Mouse (Mus musculus) fat pad, adult 2 months (tissue): ENCODE measurements at regions not wholly inside any gene's neighbourhood (a gene's known extent, or its start where the extent isn't known, plus 50 kb on each side); places are given as distances from the start of the nearest gene placed in this dataset.
"Not testable (repeated sequence)": the region's sequence is repeated elsewhere in the genome, so short reads cannot be mapped to it uniquely, and the experiment has no call there.

Source experiments
- DNase-seq: peaks from one replicate; pipeline ENCODE4 v3.0.0-alpha.2; 2011; ENCODE audit warnings: low read depth, low spot score; ENCODE audit errors: extremely low read depth

- no peak for DNase-seq
Measured at GRCm38 (mm10) chr12:79991279-79991678, 121.5 kb downstream of the Zfp36l1 start.

DNA sequence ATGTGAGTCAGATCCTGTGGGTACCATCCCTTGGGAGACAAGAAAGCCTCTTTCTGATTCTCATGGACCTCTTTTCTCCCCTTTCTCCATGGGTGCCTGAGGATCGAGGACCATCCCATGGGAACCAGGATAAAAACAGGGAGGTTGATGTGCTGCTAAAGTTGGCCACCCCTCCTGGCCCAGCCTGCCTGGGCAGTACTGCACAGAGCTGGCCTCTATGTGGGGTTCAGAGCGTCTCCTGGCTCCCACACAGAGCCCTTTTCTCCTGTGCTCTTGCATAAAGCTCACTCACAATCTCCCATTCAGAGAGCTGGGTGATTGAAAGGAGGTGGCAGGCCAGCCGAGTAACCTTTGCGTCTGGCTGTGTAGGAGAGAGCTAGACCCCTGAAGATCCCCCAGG lies 122.1 kb downstream of the Zfp36l1 start:
- no peak for DNase-seq

- DNase-seq: no peak
Measured at GRCm38 (mm10) chr12:79989582-79990110, 123.2 kb downstream of the Zfp36l1 start.

DNA sequence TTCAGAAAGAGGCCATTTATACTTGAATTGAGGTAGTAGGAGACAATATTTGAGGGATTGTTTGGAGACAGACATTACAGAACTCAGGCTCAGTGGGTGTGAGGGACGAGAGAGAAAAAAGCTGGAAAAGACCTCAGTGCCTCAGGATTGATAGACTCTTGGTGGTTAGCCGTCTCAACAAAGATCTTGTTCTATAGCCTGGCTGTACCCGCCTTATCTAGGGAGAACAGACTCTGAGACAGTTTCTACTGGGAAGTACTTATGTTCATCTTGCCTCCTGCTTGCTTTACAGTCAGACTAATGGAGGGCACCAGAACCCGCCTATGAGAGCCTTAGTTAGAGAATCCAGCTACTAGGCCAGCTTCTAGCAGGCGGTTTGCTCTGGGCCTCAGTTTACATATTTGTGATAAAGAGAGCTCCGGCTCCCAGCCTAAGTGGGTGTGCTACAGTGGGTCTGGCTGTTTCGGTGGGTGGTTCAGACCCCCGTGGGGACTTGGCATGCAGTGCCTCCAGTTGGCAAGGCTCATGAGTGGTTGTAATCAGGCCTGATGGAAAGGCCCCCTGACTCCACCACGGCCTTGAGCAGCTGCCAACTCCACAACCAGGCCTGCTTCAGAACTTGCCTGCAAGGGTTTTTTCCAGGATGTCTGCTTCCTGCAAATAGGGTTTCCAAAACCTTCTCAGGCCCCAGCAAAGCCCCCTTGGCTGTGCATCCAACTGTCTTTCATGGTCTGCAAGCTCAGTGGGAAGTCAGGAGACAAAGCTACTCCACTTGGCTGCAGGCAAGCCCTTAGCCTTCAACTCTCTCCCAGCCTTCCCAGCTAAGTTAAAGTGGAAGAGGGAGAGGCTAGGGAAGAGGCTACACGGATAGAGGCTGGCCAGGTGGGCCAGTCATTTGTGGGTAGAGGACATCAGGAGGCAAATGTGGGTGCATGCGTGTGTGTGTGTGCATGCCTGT lies 124.1 kb downstream of the Zfp36l1 start:
- DNase-seq: no peak

DNA sequence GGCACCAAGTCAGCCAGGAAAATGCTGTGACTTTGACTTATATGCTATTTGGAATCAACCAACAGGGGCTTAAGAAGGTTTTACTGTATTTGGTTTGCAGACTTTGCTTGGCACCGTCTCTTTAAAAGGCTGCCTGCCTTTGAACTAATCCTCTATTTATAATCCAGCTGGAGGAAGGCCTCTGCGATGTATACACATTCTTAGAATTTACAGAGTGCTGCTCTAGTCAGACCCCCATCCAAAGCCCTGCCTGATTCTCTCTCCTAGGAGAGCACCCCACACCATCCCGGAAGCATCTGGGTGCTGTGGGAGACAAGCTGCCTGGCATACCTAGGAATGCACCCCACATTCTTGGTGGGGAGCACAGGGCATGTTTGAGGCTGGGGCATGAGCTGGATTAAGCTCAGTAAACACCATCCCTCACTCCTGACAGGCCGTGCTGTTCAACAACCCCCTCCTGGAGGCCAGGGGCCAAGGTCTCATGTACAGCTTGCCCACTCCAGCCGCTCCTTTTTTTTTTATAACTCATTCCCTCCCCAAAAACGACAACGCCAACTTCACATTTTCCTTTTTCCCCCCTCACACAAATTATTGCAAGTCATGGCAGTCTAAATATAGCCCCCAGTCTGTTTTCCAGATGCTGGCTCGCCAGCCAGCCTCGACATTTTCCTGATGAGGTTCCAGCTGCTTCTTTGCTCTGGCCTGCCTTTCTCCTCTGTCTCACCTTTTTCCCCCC lies 126.4 kb downstream of the Zfp36l1 start:
- DNase-seq: no peak

GRCm38 (mm10) chr12:79984985-79985747 lies 127.6 kb downstream of the Zfp36l1 start:
- no peak for DNase-seq

DNA sequence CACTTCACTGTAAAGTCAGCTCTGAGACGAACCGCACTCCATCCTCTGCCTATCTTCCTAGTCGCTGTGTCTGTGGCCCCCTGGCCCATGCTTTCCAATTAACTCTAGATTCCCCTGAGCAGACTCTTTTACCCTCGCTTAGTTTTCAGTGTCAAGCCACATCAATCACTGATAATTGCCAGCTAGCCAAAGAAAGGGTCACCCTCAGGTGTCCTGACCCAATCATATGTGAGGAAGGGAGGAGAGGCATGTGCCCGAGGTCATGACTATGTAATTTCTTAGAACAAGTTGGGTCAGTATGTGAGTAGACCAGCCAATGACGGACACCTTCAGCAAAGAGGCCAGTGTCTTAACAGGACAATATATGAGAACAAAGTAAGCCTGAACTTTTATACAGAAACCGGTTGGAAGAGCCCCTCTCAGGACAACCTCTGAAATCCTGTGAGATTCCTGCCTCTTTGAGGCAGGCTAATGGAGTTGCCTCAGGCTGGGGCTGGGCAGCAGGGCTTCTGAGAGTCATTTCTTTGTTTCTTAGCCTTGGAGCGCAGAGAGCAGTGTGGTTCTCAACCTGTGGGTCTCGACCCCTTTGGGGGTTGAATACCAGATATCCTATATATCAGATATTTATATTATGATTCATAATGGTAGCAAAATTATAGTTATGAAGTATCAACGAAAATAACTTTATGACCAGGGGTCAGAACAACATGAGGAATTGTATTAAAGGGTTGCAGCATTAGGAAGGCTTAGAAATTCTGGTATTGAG lies 128.6 kb downstream of the Zfp36l1 start:
- DNase-seq: no peak

DNA sequence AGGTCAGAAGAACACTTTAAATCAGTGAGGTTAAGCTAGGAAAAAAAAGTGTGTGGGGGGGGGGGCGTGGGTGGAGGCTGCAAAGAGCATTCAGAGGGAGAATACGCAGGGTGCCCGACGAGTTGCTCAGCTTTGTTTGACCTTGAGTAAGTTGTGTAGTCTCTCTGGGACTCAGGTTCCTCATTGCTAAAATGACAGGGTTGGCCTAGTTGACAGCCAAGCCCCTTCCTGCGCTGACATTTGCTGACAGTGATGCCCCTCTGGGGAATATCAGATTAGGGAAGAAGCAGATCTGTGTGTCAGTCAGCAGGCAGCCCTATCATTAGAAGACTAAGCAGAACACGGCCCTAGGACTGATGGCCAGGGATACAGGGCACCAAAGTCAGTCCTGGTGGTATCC lies 129.6 kb downstream of the Zfp36l1 start:
- DNase-seq: no peak

- DNase-seq: not testable (repeated sequence)
Measured at GRCm38 (mm10) chr12:79982497-79982896, 130.3 kb downstream of the Zfp36l1 start.

DNA sequence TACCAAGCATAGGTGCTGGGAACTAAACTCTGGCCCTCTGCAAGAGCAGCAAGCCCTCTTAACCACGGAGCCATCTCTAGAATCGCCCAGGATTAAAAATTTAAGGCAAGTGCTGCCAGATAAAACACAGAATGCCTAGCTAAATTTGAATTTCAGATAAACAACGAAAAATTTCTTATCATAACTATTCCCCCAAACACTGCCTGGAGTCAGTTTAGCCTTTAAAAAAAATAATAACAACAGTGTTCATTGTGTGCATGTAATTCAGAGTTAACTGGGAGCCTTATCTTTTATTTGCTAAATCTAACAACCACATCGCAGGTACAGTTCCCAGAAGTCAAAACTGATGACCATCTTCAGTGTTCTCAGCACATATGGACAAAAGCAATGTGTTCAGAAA lies 132.1 kb downstream of the Zfp36l1 start:
- DNase-seq: no peak

DNA sequence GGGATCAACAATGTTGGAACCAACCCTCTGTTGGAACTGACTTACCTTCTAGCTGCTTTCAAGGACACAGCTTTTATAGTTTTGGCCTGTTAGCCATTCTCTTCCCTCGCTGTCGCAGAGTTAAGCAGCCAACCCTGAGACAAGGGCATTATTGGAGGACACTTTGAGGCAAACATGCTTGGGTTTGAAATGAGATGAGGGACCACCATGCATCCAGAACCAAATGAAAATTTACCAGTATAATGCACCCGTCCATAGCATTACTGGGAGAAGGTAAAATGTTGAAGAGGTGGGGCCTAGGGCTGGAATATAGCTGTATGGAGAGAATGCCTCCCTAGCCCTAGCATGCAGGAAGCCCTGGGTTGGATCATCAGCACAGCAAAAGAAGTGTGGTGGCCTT lies 135.7 kb downstream of the Zfp36l1 start:
- DNase-seq: no peak

GRCm38 (mm10) chr12:79975466-79976239 lies 137.2 kb downstream of the Zfp36l1 start:
- no peak for DNase-seq

DNA sequence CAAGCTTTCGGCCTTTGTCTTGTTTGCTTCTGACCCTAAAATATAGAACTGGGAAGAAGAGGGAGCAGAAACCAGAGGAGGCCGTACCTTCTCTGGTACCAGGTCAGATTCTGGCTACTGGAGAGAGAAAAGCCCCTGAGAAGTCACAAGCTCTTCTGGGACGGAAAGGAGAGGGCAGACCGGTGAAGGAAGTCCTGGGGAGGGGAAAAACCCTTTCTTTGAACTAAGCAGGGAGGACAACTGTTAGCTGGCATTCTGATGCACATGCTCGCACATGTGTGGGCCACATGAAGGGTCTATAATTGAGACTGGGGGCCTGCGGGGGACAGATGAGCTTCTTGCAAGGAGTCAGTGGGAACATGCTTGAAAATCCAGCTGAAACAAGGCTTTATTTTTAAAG lies 137.8 kb downstream of the Zfp36l1 start:
- no peak for DNase-seq

DNA sequence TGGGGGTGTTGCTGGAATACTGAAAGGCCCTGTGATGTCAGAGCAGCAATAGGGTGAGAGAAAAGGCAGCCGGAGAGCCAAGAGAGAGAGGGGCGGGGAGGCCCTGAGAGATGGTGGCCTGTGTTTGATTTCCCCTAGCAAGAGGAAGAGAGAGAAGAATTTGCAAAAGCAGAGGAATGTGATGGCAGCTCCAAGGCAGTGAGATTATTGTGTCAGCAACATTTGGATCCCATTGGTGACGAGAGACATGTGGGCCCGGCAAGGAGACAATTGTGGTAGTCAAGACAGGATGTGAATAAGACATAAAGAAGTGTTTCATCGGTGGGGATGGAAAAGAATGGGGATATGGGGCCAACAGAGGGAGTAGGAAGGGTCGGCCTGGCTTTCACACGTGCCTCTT lies 138.3 kb downstream of the Zfp36l1 start:
- no peak for DNase-seq

DNA sequence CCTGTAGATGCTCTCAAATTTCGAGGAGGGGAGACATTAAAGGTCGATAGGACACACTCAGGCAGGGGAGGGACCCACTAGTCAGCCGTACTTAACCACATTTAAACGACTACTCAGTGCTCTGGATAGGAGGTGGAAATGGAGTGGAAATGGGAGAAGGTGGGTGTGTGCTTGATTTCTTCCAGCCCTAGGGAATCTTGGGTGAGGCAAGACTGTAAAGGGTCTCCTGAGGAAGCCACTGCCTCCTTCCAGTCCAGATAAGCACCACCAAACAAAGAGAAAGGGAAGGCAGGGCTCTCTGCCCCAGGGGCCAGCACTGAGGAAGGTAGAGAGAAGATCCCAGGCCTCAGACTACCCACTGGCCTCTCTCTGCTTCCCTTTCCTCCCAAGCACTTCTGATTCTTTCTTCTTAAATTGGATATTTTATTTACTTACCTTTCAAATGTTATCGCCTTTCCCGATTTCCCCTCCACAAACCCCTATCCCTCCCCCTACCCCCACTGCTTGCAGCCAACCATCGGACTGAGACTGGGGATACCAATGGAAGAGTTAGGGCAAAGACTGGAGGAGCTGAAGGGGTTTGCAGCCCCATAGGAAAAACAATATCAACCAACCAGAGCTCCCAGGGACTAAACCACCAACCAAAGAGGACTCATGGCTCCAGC lies 139.1 kb downstream of the Zfp36l1 start:
- DNase-seq: no peak

DNA sequence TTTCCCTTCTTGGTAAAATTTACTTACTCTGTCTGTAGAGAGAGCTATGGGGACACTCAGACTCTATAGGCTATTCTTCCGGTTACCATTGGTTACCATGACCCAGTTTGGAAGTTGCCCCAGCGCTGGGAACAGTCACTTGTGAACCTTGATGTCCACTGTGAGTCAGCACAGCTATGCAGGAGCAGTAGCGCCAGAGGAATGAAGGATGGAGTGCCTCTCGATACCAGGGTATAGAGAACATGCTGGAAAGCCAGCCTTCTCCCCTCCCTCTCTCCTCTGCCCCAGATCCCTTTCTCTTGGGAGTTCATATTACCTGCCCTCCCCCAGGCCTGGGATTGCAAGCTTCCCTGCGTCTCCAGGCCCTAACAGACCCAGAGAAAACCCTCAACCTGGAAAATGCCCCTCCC lies 141.8 kb downstream of the Zfp36l1 start:
- no peak for DNase-seq

GRCm38 (mm10) chr12:79970227-79970901 lies 142.4 kb downstream of the Zfp36l1 start:
- DNase-seq: no peak
